Mouse (Mus musculus) brain, embryonic 18.5 days (tissue): ENCODE measurements around the gene Atp2b2.

ENCODE experiments used
- DNase-seq: peaks from one replicate; pipeline ENCODE4 v3.0.0-alpha.2; 2012; ENCODE audit warnings: low read depth, low spot score

Gene Atp2b2

GRCm38 (mm10) chr6:113792368-113792767, 250.0 kb downstream of the Atp2b2 start:
- DNase-seq = no peak

GRCm38 (mm10) chr6:113791012-113791411, 251.4 kb downstream of the Atp2b2 start:
- DNase-seq = no peak

GRCm38 (mm10) chr6:113787459-113787968, 254.9 kb downstream of the Atp2b2 start:
- no peak for DNase-seq

- no peak for DNase-seq
Measured at GRCm38 (mm10) chr6:113785658-113786057, 256.8 kb downstream of the Atp2b2 start.

- no peak for DNase-seq
Measured at GRCm38 (mm10) chr6:113778229-113778753, 264.1 kb downstream of the Atp2b2 start.

- no peak for DNase-seq
Measured at GRCm38 (mm10) chr6:113768804-113769203, 273.6 kb downstream of the Atp2b2 start.

- peak; percentile 30 for DNase-seq
Measured at GRCm38 (mm10) chr6:113761644-113762043, 280.8 kb downstream of the Atp2b2 start.

GRCm38 (mm10) chr6:113749119-113749685, 293.2 kb downstream of the Atp2b2 start:
- DNase-seq = no peak

- no peak for DNase-seq
Measured at GRCm38 (mm10) chr6:113748351-113748750, 294.1 kb downstream of the Atp2b2 start.

GRCm38 (mm10) chr6:113747284-113747683, 295.1 kb downstream of the Atp2b2 start:
- DNase-seq = no peak

GRCm38 (mm10) chr6:113745117-113745516, 297.3 kb downstream of the Atp2b2 start:
- no peak for DNase-seq

GRCm38 (mm10) chr6:113743111-113743510, 299.3 kb downstream of the Atp2b2 start:
- no peak for DNase-seq

GRCm38 (mm10) chr6:113742321-113742720, 300.1 kb downstream of the Atp2b2 start:
- peak; percentile 47 for DNase-seq

- DNase-seq = no peak
Measured at GRCm38 (mm10) chr6:113741425-113741824, 301.0 kb downstream of the Atp2b2 start.

GRCm38 (mm10) chr6:113740236-113741217, 301.9 kb downstream of the Atp2b2 start, which contains the start of gene Sec13:
Gene Sec13 (minus strand): TSS chr6:113740743.
- peak; percentile 79 for DNase-seq

GRCm38 (mm10) chr6:113737318-113738046, 304.9 kb downstream of the Atp2b2 start:
- DNase-seq = no peak

- DNase-seq = no peak
Measured at GRCm38 (mm10) chr6:113731296-113731695, 311.1 kb downstream of the Atp2b2 start.

- no peak for DNase-seq
Measured at GRCm38 (mm10) chr6:113728181-113728580, 314.2 kb downstream of the Atp2b2 start.

GRCm38 (mm10) chr6:113721061-113721460, 321.4 kb downstream of the Atp2b2 start:
- no peak for DNase-seq

- DNase-seq = no peak
Measured at GRCm38 (mm10) chr6:113719878-113720277, 322.5 kb downstream of the Atp2b2 start, which contains the start of gene Ghrl. Gene Ghrl (minus strand): TSS chr6:113719880.

GRCm38 (mm10) chr6:113717541-113717940, 324.9 kb downstream of the Atp2b2 start:
- no peak for DNase-seq
